Mouse (Mus musculus) embryo, embryonic 11.5 days (tissue): ENCODE data around the gene Eaf1.
"Not testable (repeated sequence)": the region's sequence is repeated elsewhere in the genome, so short reads cannot be mapped to it uniquely, and the experiment has no call there.

Experiments
- DNase-seq: peaks from one replicate; pipeline ENCODE4 v3.0.0-alpha.2; 2012; ENCODE audit warnings: low read depth, low spot score

Gene Eaf1

DNA sequence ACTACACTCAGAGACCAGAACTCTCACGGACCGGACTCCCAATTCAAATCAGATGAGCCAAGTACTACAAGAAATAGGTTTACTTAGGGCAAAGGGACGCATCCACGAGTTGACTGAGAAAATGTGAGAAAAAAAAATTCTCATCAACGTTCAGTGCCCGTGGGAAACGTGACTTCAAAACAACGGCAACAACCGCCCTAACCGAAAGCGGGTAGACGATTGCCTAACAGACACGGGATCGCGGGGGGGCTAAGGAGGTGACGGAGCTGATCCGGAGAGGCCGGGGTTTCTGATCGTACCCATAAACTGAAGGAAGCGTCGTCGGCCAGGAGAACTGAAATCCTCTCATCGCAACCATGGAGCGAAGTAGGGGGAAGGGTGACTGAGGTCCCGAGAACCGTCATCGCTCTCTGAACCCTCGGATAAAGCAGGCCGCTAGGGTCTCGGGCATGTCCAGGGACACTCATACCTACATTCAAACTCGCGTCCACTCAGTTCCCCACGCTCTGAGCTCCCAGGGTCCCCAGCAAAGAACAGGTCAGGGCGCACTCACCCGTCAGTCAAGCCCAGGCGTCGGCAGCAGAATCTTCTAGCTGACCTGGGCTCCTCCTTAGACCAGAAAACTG is at the start of gene Eaf1:
Eaf1 (plus strand) TSS at position 51 of the 626 bp plus-strand sequence.
- no peak for DNase-seq

DNA sequence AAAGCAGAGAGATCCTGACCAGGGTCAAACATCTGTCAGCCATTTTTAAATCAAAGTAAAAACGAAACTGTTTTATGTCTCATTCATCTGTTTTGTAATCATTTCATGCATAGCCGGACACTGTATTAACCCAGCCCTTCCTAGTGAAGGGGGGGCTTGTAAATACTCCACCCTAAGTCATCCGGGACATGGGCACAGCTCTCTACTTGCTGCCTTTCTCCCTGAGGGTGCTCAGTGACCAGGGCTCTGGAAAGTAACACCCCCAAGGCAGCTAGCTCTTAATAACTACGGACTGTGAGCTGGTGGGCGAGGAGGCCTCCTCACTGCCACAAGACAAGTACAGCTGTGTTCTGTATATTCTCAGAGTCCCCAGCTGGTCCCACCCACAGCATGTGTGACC is 45.2 kb upstream of the Eaf1 start:
- DNase-seq: no peak

DNA sequence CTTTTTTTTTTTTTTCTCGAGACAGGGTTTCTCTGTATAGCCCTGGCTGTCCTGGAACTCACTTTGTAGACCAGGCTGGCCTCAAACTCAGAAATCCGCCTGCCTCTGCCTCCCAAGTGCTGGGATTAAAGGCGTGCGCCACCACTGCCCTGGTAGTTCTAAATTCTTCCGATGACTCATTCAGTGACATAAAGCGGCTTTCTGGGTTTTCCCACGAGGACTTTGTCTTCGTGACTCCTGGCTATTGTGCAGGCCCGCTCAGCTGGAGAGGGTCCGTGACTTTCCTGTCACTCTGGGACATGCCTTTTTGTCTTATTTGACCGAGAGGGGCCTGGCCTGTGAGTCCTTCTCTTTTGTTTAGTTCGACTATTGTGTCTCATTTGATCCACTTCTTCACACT is 40.3 kb upstream of the Eaf1 start:
- not testable (repeated sequence) for DNase-seq

DNA sequence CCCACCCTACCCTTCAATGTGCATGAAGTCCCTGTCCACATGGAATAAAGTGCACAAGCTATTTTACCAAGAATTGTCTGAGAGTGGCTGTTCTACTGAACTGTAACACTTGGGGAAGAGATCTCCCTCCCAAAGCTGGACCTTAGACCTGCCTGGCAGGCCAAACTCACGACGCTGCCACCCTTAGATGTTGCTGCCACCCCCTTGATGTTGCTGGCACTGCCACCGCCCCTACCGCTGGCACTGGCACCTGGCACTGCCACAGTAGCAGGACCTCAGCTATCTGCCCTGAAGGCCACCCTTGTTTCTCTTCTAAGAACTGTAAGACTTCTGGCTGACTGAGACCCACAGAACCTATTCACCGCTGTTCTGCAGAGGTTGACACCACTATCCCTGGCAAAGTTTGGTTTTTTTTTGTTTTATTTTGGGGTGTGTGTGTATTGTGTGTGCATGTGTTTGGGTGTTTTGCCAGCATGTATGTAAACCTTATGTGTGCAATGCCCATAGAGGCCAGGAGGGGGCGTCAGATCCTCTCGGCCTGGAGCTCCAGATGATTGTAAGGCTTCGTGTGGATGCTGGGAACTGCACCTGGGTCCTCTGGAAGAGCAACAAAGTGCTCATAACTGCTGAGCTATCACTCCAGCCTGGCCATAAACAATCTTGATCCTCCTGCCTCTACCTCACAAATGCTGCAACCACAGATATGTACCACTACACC is 39.2 kb upstream of the Eaf1 start:
- DNase-seq: no peak

DNA sequence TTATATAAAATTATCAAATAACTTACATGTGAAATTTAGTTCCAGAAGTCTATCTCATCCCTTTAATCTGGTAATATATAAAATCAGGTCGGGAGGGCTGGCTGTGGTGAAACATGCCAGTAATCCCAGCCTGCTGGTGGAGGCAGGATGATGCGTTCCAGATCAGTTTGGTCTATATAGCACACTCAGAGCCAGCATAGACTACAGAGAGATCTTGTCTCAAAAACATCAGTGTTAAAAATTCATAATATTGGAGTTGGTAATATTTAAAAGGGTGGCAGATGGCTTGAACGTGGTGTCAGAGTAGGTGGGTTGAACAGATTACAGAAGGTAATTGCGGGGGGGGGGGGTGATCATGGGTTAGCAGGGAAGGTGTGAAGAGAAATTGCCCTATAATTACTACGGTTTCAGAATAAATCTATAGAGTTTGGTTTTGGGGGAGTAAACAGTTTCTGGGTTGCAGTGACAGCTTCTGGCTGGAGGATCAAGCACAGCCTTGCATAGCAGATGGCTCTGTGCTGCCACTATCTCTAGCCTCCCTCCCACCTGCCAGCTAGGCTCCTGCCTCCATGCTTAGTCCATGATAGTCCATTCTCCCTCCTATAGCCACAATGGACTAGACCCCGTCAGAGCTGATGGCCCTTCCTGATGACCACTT is 38.0 kb upstream of the Eaf1 start:
- DNase-seq: no peak

DNA sequence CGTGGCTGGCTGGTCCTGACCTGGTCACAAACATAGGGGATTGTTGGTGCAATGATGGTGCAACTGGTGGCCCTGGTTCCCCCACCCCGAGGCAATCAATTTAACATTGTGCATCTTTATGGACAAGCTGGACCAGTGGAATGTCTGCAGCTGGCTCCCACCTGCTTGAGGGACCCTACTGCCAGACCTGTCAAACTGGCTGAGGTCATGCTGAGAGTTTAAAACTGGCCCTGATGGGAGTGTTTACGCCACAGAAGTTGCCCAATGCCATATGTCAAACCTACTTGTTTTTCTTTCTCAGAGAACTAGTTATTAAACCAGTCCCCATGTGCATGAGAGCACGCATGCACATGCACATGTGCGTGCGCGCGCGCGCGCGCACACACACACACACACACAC is 36.2 kb upstream of the Eaf1 start:
- no peak for DNase-seq

DNA sequence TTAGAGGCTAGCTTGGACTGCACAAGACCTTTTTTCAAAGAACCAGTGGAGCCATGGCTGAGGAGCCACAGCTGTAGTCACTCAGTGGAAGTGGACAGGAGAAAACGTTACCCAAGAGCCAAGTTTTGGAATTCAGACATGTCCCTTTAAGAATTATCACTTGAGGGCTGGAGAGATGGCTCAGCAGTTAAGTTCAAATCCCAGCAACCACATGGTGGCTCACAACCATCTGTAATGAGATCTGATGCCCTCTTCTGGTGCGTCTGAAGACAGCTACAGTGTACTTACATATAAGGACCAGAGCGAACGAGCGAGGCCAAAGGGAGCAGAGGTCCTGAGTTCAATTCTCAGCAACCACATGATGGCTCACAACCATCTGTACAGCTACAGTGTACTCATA is 32.0 kb upstream of the Eaf1 start:
- DNase-seq: not testable (repeated sequence)

DNA sequence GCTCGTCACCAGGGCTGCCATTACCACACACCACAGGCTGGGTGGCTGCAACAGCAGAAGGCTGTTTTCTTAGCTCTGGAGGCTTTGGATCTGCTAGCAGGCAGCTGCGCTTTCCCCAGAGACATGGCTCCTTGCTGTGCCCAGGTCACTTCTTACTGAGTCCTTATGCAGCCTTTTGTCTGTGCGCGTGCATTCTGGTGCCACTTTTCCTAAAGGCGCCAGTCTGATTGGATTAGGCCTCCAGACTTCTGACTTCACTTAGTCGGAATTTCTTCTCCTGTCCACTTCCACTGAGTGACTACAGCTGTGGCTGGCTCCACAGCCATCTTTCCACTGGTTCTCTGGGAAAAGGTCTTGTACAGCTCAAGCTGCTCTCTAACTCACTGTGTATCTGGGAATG is 31.3 kb upstream of the Eaf1 start:
- no peak for DNase-seq

DNA sequence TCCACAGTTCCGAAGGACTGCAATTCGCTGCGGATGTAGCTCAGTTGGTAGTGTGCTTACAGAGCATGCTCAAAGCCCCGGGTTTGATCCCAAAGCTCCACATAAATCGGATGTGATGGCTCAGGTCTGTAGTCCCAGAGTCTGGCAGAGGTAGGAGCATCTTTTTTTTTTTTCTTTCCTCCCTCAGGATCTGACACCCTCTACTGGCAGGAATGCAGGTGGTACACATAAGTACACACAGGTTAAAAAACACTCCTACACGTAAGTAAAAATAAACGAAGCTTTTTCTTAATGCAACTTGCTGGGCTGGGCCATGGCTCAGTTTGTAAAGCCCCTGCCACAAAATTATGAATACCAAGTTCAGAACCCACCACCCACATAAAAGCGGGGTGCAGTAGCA is 30.0 kb upstream of the Eaf1 start:
- DNase-seq: no peak

DNA sequence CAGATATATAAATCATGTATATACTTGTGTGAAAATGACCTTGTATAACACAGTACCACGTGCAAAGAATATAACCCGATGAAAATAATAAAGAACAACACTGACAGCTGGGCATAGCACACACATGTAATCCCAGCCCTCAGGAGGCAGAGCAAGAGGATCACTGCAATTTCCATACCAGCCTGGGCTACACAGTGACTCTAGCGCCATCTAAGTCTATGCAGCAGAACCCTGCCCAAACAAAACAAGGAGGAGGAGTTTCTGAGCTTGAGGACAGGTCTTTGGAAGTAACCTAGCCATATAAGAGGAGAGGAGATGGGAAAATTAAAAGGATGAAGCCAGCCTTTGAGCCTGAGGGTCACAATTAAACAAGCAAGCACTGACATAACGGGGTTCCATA is 24.5 kb upstream of the Eaf1 start:
- no peak for DNase-seq

DNA sequence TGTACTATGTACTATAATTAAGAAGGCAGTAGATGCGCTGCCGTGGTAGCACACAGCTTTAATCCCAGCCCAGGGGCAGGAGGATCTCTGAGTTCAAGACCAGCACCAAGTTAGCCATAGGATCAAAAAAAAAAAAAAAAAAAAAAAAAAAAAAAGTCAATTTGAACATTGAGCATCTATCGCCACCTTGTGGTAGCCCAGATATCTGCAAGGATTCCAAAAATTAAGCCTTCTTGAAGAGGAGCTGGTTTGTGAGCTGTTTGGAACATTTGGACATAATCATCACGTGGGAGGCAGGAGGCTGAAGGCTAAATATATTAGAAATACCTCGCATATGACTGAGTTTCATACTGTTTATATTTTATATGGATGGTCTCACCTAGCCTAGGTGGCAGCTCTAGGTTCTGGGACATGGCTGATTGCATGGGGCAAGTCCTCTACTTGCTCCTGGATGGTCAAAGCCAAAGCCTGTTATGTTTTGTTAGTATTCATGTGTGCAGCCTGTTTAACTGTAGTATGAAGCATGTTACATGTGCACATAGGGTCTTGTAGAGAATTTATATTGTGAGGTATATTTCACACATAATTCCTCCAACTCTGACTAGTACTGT is 21.6 kb upstream of the Eaf1 start:
- peak; percentile 54 for DNase-seq

DNA sequence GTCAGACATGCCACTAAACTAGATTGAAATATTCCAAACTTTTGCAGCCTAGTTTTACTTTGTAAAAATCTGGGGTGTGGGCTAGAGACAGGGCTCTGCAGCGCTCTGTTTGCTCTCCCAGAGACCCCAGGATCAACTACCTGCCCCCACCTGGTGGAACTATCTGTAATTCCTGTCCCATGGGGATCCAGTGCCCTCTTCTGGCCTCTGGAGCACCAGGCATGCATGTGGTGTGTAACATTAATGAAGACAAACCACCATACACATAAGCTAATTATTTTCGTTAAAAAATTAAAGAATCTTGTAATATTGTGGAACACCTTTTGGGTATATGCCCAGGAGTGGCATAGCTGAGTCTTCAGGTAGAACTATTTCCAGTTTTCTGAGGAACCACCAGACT is 20.9 kb upstream of the Eaf1 start:
- DNase-seq: no peak

DNA sequence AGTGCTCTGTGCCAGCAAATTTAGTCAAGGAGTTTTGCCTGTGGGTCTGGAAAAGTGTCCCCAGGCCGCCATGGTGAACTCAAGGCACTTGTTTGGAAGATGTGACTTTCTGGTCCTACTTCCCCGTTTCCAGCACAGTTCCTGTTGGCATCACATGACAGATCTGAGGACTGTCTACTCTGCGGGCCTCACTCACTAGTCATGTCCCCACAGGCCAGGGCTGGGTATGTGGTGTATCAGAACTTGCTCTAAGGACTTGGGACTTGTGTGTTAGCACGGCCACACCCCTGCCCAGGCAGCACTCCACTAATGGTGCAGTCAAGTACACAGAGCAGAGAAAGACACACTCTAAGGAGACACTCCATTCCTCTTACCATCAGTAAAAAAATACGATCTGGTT is 11.8 kb upstream of the Eaf1 start:
- DNase-seq: no peak

DNA sequence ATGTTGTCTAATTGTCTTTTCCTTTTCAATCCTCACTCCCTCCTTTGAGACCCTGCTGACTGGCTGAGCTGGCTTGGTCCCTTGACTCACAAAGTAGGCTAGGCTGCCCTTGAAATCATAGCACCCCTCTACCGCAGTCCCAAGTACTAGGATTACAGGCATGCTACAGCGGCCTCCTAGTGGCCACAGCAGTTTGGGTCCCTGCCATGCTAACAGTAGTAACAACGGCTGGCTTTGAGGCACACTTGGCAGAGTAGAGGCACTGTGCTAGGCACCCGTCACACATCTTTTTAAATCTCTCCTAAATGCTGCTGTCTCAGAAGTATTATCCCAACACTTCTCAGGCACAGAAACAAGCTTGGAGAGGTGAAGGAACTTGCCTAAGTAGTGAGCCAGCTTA is 7.7 kb upstream of the Eaf1 start:
- no peak for DNase-seq

DNA sequence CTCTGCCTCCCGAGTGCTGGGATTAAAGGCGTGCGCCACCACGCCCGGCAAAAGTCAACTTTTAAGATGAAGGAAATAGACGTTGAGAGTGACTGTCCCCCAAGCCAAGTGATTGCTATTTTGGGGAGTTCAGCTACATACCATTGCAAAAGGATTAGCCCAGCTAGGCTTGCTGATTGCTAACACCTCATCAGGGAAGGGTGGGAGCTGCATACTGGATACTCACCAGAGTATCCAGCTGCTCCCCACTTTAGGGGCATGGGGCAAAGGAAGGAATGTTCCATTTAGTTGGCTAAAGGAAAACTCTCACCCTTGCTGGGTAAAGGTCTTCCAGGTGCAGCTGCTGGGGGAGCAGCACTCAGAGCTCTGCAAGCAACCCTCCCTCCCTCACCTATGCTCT is 6.1 kb upstream of the Eaf1 start:
- DNase-seq: no peak

DNA sequence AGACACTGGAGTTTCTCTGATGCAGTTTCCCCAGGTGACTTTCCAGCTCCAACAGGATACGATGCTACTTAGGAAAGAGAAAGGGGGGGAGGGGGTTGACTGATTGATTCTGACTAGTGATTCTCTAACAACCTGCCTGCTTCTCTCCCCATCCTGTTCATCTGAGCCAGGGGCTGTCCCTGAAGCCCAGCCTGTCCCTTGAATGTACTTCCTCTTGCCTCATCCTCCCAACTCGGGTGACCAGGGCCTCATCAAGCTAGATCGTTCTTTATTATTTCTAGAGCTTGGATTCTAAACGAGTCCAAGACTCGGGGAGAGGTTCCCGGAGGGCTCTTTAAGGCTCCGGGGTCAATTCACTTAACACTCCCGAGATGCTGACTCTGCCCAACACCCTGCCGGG is 298 bp upstream of the Eaf1 start:
- DNase-seq: no peak

DNA sequence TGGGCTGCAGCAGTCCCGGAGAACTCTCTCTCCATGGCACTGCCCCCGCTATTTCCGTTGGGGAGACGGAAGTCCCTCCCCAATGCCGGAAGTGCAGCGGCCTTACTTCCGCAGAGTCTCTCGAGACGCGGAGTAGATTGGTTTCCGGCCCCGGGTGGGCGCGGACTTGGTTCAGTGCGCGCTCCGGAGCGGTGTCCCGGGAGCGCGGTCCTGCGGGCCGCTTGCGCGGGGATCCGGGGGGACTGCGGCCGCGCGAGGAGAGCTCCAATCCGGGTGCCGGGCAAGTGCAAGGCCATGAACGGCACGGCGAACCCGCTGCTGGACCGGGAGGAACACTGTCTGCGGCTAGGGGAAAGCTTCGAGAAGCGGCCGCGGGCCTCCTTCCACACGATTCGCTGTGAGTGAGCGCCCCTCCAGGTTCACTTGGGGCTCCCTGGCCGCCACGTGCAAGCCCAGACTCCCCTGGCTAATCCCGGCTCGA is 816 bp downstream of the Eaf1 start, which contains the start of gene Mettl6:
Mettl6 (minus strand) TSS at position 66 of the 481 bp plus-strand sequence.
- peak; percentile 81 for DNase-seq

DNA sequence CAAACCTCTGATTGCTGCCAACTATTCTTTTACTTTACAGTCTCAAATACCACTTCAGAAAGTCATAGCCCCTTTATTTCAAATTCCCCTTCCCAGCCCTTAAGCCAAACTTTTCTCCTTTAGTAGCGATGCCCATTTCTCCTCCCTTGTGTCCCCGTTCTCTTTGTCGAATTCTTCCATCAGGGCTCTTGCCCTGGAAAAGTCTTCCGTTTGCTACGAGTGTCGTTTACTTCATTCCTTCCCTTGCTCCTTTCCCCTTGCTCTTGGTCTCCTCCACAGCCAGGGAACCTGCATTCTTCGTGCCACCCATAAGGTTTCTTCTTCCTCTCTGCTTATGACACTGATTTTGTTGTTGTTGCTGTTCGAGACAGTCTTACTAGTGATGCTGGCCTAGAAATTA is 1.3 kb downstream of the Eaf1 start:
- no peak for DNase-seq

DNA sequence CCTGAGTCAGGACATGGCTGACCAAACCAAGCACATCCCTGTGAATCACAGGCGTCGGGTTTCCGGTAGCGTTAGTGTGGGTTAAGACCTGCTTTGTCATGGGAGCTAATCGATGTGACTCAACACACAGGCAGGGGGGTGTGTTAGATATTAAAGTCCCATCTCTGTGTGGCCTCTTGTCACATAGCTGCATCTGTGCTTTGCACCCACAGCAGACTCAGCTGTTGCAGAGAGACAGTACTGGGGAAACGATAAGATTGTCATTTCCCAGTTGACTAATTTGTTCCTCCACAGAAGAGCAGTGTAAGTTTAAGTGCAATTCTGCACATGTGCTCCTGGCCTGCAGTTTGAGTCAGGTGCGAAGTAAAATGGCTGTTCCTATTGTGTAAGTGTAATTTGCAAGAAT is 2.0 kb downstream of the Eaf1 start:
- no peak for DNase-seq

DNA sequence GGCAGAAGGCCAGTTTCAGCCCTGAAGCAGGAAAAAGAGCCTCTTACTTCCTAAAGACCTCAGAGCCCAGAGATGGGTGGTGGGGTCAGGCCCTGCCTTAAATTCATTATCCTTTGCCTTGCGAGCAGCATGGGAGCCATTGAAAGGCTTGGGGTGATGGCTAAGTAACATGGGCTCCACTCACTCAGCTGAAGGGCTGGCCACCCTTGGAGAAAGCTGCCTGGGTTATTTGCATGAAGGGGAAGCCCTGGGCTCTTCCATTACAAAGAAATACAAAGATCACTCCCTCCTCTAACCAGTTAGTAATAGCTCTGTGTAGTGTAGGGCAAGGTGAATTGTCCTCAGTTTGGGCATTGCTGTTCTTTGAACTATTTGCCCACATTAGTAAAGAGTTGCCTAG is 5.3 kb downstream of the Eaf1 start:
- DNase-seq: no peak

DNA sequence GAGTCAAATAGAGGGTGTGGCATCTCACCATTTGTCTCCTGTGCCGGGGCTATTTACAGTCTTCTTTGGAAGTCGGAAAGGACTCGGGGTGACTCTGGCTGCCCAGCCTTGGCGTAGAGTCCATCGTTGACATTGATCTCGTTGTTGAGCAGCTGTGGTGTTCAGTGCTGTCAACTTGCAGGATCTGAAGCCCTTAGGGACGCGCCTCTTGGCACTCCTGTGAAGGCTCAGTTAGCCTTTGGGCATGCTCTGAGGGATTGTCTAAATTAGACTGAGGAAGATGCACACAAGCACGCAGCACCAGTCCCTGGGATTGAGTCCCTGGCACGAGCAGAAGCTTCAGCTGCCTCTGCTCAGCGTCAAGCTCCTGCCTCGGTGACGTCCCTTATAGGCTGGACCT is 9.2 kb downstream of the Eaf1 start:
- DNase-seq: no peak

DNA sequence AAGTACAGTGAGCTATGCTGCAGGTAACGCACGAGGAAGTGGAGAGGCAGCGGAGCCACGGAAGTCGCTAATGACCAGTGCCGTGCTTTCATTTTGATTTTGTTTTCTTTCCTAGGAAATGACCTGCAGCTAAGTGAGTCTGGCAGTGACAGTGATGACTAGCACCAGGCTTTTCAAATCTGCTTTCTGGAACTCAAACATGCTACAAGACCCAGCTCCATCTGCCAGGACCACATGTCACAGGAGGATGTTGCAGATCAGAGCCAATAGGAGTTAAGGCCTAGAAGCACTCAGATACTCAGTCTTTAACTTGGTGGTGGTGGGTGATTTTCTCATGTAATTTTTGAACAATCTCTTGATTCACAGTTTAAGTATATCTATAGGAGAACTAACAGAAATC is 12.3 kb downstream of the Eaf1 start:
- DNase-seq: no peak

DNA sequence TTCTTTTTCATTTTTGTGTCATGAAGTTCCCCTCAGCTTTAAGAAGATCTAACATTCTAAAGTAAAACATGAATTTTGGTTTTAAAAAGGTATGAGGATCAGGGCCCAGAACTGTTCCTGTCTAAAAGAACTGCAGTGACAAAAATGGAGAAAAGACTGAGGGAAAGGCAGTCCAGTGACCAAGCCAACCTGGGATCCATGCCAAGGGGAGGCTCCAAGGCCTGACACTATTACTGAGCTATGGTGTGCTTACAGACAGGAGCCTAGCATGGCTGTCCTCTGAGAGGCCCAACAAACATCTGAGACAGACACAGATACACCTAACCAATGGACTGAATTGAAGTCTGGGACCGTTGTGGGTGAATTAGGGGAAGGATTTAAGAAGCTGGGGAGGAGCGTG is 15.7 kb downstream of the Eaf1 start:
- DNase-seq: no peak
